Mouse (Mus musculus): Measurements from ENCODE around the gene Gm44511.

- TF ChIP-seq CTCF (IDR thresholded peaks at IDR 0.05; ENCODE audit: low read depth, low read length) (no peak), GATA1 (IDR thresholded peaks at IDR 0.05; ENCODE audit: borderline replicate concordance, low read length) (no peak)
Observed at GRCm38 (mm10) chr6:128763736-128764523, 62.2 kb downstream of the Gm44511 start.
